Mouse (Mus musculus) cerebellum, postnatal 36 days (tissue): ENCODE data around the gene Taar5.
A peak's percentile ranks its signal among the peaks of the same experiment; 100 is the strongest.

Experiments
- DNase-seq, 2 experiments: peaks; one replicate each; pipeline ENCODE4 v3.0.0; 2021 to 2022; ENCODE audit warnings: mixed read lengths in 2 of 2

Gene Taar5

DNA sequence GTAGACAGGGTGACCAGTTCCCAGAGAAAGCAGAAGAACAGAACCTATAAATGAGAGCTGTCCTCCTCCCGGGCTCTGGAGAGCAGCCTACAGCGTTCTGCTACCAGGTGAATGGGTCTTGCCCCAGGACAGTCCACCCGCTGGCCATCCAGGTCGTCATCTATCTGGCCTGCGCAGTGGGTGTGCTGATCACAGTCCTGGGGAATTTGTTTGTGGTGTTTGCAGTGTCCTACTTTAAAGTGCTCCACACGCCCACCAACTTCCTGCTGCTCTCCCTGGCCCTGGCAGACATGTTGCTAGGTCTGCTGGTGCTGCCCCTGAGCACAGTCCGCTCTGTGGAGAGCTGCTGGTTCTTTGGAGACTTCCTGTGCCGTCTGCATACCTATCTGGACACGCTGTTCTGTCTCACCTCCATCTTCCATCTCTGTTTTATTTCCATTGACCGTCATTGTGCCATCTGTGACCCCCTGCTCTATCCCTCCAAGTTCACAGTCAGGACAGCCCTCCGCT, at the start of gene Taar5:
Gene Taar5 (plus strand): TSS at position 51 of the 510 bp plus-strand sequence.
- DNase-seq = no peak

DNA sequence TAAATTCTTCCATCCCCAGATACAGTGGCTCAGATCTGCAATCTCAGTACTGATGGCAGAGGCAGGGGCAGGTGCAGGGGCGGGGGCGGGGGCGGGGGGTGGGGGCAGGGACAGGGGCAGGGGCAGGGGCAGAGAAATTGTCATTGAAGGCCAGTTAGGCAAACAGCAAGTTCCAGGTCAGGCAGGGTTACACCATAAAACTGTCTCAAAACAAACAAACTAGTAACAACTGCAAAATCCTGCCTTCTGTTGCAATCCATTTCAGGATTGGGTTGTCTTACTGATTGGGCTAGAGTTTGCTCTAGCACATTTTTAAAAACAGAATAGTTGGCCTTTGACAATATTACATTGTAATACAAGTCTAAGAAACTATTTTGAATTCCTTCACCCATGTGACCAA, 48.0 kb upstream of the Taar5 start:
- no peak for DNase-seq

DNA sequence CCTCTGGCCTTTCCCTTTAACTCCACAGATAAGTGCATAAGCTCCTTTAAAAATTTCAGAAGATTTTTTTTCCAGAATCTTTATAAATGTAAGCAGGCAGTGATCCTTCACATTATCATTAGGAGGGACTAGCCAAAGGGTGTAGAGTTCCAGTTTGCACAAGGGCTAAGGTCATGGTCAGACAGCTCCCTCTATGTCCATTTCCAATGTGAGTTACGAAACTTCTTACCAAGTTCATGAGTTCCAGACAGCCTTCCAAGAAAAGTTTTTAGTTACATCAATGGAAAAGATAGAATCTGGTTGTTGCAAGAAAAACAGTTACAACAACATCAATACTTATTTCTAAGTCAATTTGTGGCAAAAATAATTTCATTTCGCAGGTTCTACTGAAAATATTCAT, 46.6 kb upstream of the Taar5 start:
- DNase-seq = no peak

DNA sequence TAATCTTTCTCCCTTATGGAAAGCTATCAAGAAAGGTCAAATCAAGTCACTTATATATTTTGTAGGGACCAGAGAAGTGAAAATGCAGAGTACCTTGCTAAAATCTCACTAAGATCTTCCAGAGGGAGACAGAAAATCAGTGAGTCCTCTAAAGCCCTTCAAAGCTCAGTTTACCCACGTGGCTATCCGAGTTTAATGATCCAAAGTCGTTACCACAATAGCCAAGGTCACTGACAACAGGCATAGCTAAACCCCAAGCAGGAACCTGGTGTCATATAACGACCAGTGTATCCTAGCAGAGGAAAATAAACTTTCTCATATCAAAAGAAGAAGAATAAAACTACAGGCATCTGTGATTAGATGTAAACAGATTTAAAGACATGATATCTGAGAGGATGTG, 32.9 kb upstream of the Taar5 start:
- DNase-seq = no peak

DNA sequence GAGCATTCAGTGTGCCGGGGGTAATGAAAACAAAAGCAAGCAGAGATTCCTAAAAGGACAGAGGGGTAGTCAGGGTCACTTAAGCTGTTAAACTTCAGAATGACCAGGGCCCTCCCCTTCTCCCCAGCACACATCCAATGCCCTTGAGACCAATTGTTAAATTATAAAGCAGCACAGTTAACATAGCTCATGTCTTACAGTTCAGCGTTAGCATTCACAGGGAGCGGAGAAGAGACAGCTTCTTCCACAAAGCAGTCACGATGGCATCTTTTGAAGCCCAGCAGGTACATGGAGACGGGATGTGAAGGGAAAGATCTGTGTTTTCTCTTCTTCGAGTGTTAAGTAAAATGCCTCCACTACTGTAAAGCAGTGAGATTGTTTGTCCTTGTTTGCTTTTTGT, 32.2 kb upstream of the Taar5 start, which contains the start of gene Taar2:
Gene Taar2 (plus strand): TSS at position 261 of the 400 bp plus-strand sequence.
- DNase-seq = no peak

DNA sequence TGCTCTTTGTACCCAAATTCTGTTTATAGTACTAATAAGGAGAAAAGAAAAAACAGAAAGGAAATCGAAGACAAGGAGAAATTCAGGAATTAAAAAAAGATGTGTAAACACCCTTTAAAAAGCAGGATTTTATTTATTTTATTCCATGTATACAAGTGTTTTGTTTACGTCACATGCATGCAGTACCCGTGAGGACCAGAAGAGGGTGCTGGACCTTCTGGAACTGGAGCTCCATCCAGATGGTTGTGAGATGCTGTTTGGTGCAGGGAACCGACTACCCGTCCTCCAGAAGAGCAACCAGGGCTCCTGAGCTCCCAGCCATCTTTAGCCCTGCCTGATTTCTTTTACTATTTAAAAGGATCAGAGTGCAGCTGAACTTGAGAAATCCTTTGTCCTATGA, 28.0 kb upstream of the Taar5 start:
- no peak for DNase-seq

DNA sequence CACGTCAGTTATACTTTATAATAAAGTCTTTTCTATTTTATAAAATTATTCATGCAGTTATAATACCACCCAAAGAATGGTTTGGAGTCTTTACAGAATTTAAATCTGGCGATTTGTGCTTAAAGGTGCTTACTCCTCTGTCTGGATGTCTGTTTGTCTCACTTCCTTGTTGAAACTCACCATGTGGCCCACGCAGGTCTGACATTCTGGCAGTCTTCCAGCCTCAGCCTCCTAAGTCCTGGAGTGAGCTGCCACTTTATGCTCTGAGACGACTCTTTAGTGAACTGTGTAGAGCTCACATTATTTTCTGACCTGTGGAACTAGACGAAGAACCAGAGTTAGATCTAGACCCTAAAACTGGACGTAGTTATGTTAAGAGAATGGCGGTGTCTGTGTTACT, 22.5 kb upstream of the Taar5 start:
- DNase-seq = peak; percentile 14 to 19

DNA sequence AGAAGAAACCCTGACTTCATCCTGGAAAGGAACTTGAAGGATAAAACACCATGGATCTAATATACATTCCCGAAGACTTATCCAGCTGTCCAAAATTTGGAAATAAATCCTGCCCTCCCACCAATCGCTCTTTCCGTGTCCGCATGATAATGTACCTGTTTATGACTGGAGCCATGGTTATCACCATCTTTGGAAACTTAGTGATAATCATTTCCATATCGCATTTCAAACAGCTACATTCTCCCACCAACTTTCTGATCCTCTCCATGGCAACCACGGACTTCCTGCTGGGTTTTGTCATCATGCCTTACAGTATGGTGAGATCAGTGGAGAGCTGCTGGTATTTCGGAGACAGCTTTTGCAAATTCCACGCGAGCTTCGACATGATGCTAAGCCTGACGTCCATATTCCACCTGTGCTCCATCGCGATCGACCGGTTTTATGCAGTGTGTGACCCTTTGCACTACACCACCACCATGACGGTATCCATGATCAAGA, 20.9 kb upstream of the Taar5 start, which contains the start of gene Taar3:
Gene Taar3 (plus strand): TSS at position 51 of the 498 bp plus-strand sequence.
- DNase-seq = no peak

DNA sequence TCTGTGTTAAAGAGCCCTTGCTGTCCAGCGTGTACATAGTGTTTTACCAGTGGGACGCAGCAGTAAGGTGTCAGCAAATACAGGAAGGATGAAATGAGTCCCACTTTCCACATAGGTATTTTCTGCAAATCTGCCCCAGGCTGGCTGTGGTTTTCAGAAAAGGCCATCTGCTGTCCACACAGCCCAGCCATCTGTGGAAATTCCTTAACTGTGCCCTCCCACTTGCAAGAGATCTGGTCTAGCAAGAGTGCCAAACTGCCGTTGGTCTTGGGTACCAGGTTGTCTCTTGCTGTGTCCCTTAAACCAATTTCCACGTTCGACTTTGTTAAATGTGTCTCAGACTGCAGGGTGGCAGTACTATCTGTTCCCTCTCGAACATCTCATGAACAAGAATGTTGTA, 18.8 kb upstream of the Taar5 start:
- DNase-seq = peak; percentile 56 to 63

DNA sequence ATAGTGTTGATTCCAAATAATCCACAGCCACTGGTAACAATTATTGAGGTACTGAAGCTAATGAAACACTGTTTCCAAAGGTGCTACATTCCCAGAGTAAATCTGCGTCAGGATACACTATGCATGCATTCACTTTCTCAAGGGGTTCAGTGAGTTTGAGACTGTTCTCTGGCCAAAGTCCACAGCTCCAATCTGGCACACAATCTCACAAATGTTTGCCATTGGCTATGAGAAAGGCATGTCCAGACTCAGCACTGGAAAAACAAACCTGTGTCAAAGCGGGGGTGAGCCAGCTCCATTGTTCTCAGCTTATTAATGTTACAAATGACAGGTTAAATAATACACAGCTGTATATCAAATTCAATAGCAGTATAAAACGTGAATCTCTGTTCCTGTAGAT, 11.4 kb upstream of the Taar5 start:
- no peak for DNase-seq

DNA sequence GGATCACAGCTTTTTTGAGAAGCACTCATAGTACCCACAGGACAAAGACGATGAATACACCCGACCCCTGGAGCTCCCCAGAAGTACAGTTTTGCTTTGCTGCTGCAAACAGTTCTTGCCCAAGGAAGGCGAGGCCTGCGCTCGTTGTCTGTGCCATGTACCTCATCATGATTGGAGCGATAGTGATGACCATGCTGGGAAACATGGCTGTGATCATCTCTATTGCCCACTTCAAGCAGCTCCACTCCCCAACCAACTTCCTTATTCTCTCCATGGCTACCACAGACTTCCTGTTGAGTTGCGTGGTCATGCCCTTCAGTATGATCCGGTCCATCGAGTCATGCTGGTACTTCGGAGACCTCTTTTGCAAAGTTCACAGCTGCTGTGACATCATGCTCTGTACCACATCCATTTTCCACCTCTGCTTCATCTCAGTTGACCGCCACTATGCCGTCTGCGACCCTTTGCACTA, 10.0 kb upstream of the Taar5 start, which contains the start of gene Taar4:
Gene Taar4 (plus strand): TSS at position 51 of the 472 bp plus-strand sequence.
- DNase-seq = no peak

DNA sequence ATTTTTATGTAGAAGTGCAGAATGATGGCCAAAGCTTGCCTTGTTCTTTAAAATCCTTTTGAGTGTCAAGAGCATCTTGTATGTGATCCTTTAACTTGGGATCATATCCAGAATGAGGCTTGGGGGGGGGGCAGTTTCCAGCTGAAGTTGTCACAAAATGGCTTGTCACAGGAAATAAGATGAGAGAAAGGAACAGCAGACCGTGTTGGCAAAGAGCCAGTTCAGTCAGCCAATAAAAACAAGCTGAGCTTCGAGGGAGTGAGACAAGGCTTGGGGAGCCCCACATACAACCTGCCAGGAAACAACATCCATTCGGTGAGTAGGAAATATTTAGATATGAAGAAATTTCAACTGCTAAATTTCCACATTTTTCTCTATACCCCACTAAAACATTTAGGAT, 7.1 kb upstream of the Taar5 start:
- no peak for DNase-seq

DNA sequence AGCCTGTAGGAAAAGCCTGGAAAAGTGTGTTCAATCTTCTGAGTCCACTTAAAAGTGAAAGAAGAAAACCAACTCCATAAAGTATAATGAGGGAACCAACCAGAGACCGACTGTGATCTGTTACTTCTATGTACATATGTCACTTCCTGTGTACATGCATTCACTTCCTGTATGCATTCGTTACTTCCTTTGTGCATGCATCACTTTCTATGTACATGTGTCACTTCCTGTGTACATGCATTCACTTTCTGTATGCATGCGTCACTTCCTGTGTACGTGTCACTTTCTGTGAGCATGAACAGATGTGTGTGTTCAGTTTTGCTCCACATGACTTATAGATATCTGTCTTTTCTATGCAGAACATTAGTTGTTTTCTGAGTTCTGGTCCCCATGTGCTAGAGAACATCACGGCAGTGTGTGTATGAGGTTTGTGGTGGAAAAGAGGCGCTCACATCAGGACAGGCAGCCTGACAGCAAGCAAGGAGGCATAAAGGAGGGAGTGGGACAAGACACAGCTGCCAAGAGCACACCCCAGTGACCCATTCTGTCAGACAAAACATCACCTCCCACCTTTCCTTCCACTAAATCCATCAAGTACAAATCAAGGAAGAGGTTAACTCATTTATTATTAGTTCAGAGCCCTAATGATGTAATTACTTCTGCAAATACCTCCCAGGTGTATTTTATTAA, 5.4 kb upstream of the Taar5 start:
- no peak for DNase-seq

DNA sequence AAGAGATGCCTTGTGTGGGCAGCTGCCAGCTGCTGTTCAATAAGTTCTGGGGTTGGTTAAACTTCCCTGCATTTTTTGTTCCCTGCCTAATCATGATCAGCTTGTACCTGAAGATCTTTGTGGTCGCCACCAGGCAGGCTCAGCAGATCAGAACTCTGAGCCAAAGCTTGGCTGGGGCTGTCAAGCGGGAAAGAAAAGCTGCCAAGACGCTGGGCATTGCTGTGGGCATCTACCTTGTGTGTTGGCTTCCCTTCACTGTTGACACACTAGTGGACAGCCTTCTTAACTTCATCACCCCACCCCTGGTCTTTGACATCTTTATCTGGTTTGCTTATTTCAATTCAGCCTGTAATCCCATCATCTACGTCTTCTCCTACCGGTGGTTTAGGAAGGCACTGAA, 750 bp downstream of the Taar5 start:
- no peak for DNase-seq

DNA sequence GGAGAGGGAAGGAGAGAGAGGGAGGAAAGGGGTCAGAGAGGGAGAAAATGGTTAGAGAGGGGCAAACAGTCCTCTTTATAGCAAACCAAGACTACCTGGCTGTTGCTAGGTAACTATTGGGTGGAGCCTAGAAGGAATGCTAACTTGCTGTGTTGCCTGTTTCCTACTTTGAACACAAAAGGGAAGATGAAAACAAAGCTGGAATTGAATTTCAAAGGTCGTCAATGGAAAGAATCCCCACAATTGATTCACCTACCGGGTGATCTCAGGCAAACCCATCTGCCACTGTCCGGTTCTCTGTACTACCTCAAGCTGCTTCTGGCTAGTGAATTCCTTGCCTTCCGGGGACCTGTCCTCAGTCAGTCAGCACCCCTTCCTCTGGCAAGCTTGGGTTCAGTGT, 7.5 kb downstream of the Taar5 start:
- no peak for DNase-seq

DNA sequence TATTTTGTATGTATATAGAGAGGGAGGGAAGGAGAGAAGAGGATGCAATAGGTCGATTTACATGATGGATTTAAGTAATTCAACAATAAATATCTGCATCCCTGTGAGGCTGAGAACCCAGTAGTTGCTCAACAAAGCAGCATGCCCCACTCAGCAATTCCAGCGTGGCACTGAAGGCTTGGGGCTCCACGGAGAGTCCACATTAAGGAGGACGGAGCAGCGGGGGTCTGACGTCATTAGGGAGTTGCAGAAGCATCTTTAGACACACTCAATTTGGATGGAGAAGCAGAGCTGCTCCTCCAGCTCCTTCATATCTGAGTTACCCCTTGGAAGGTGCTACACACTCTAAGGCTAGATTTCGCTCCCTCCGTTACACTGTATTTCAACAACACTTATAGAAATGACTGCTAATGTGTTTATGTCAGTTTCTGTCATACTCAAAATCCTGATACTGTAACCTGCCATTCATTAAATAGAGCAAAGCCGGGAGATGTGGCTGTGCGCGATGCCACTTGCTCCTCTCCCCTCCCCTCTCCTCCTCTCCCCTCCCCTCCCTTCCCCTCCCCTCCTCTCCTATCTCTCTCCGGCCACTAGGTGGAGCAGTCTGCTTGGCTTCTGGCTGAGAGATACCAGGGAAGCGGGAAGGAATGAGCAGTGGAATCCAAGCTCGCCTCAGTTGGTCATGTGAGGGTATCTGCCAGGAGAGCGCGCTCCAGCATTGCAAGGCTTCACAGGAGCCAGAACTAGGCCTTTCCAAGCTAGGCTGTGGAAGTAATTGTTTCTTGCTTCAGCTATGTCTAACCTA, 8.6 kb downstream of the Taar5 start:
- peak; percentile 62 to 63 for DNase-seq

DNA sequence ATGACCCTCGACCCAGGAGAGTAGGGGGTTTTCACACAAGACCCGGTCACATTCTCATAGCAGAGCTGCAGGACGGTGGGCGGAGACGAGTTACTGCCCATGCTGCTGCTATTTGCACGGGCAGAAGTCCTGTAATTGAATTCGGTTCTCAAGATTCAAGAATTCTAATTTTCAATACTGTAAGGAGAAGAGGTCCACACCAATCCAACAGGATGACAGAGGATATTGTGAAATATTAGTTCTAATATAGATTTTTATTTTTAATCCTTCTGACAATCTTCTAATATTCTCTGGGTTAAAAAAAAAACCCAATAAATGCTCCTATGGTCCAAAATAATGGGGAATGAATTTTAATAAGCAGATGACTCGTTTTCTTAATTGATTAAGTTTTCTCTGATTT, 15.0 kb downstream of the Taar5 start, which contains the start of gene Taar6:
Gene Taar6 (minus strand): TSS at position 101 of the 400 bp plus-strand sequence.
- no peak for DNase-seq

DNA sequence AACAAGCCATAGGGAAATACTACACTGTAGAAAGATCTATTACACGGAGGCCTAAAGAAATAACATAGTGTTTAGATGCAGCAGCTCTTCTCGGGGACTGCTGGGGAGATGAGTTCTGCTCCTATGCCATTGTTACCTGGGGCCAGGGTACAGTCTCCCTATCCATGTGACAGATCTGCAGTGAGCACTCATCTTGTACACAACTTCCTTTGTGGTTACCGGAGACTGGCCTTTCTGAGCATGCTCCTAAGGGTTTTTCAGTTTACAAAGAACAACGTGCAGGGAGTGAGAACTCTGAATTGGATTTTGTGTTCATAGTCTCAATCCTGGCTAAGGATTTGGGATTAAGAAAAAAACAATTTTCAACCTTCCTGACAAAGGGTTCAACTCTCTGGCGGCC, 15.9 kb downstream of the Taar5 start:
- DNase-seq = no peak

DNA sequence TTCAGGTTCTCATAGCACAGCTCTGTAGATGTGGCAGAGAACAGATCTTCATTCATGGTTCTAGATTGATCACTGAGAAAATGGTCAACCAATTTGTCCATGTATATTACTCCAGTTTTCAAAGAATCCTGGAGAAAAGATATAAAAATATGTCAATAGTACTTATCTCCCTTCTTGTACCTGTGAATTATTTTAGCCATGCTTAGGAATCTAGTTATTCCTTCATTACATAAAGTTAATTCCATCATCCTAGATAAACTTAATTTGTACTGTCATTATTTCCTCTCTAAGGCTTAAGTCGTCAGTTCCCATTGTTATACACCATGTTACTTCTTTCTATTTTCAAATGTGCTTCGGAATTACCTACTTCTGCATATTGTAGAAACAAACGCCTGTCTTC, 22.9 kb downstream of the Taar5 start, which contains the start of gene Taar7a:
Gene Taar7a (minus strand): TSS at position 101 of the 400 bp plus-strand sequence.
- no peak for DNase-seq

DNA sequence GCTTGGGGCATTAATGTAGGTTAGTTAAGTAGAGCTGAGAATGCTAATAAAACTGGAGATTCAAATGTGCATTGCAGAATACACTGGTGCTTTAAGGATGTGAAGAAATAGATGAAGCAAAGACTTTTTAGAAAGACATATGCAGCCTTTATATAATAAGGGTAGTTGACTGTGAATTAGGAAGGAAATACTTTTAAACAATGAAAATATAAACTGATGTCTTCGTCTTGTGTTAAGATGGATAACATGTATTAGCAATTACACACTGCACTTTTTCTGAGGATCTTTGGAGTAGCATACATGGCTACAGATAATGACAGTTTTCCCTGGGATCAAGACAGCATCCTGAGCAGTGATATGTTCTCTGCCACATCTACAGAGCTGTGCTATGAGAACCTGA, 29.1 kb downstream of the Taar5 start, which contains the start of gene Taar7b:
Gene Taar7b (plus strand): TSS at position 301 of the 400 bp plus-strand sequence.
- DNase-seq = no peak

DNA sequence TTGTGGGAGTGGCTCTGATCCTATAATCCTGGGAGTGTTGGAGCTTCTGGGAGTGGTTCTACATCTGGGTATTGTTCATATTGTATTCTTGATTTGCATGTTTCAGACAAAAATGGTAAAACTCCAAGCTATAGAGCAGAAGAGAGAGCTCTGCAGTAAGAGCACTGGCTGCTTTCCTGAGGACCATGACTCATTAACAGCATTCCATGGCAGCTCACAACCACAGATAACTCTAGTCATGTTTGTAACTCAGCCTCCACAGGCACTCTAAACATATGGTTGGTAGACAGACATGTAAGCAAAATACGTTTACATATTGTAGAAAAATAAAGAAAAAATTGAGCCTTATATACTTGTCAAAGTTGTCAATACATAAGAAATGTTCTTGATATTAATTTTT, 35.9 kb downstream of the Taar5 start:
- DNase-seq = no peak

DNA sequence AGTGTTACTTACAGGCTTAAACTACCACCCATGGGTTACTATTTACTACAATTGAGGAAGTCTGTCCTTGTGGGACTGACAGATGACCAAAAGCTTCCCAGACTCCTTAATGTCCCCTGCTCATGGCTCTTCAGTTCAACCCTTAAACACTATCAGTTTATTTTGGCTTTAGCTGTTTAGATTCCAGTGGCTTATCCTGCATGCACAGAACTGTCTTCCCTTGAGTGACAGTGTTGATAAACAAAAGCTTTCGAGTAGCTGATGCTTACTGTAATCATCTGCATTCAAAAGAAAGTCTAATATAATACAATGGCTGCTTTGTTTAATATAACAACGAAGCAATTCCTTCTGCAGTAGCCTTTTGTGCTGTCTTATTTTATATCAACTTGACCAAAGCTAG, 36.5 kb downstream of the Taar5 start:
- DNase-seq = no peak

DNA sequence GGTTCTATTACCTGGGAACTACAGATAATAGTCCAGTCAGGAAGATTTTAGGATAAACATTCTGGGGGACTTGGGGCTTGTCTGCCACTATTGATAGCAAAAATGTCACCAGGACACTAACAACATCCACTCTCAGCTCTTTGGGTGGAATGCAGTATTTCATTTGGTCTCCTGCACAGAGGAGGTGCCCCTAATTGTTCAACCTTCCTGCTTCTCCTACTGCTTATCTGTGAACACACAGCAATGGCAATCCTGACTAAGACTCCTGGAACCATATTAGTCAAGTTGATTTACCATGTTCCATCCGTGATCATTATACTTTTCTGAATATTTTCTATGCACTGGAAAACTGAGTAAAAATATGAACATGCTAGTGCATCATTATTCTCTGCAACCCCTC, 37.6 kb downstream of the Taar5 start:
- DNase-seq = no peak
